Mouse (Mus musculus) common myeloid progenitor, adult 5-6 weeks (primary cell): ENCODE results near the gene Mis18bp1. TPM values are rescaled to one million over a fixed set of nuclear protein-coding genes. Genes with fewer than 3 reads are reported as not detected.

ENCODE experiments used
- total RNA-seq: library from RNA; stranded (forward); fragments of 200-1000, 187-1606 nt; gene quantifications from 2 replicates; pipeline ENCODE4 v1.2.3, GENCODE M21; 2017

The Mis18bp1 gene
- total RNA-seq, 1 experiment from 2014 or later = 72.2 TPM

Other genes with a start within 250 kb of the Mis18bp1 start
- gene Klhl28, start 207.1 kb downstream of the Mis18bp1 start, total RNA-seq = 12.1 and 18.8 TPM in 2 replicates
- gene Togaram1, start 206.8 kb downstream of the Mis18bp1 start, total RNA-seq = 53.5 and 60.8 TPM in 2 replicates
- 93.6 and 96.9 TPM in 2 replicates for gene Prpf39, start 136.3 kb downstream of the Mis18bp1 start, total RNA-seq
- gene Fkbp3, start 98.6 kb downstream of the Mis18bp1 start, total RNA-seq = 283 and 288 TPM in 2 replicates
- gene Fancm, start 97.0 kb downstream of the Mis18bp1 start, total RNA-seq = 37.3 and 81.3 TPM in 2 replicates
- gene Wdr20rt, start 52.9 kb upstream of the Mis18bp1 start, total RNA-seq = not detected in 2 replicates